Mouse (Mus musculus) layer of hippocampus, postnatal 25 days (tissue): ENCODE measurements at regions not wholly inside any gene's neighbourhood (a gene's known extent, or its start where the extent isn't known, plus 50 kb on each side); places are given as distances from the start of the nearest gene placed in this dataset.
A peak's percentile ranks its signal among the peaks of the same experiment; 100 is the strongest.
"Not testable (repeated sequence)": the region's sequence is repeated elsewhere in the genome, so short reads cannot be mapped to it uniquely, and the experiment has no call there.

ENCODE experiments used
- DNase-seq, 2 experiments: peaks; one replicate each; pipeline ENCODE4 v3.0.0; 2022; ENCODE audit warnings: mixed read lengths in 2 of 2, low spot score in 1 of 2; ENCODE audit errors: extremely low spot score in 1 of 2

DNA sequence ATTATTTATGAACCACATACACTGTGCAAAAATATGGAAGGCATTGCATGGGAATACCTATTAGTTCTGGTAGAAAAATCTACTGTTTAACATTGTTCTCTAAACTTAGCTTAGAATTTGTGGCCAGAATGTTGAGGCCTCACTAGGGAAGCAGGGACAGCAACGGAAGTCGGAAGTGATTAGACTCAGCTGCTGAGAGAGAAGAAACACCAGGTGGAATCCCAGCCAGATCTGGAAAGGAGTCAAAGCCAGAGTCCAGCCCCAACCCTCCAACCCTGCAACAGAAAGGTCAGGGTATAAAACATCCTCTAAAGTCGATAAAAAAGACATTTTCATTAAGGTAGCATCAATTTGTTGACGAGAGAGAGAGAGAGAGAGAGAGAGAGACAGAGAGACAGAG is 258.9 kb downstream of the Pou4f1 start:
- DNase-seq: no peak

DNA sequence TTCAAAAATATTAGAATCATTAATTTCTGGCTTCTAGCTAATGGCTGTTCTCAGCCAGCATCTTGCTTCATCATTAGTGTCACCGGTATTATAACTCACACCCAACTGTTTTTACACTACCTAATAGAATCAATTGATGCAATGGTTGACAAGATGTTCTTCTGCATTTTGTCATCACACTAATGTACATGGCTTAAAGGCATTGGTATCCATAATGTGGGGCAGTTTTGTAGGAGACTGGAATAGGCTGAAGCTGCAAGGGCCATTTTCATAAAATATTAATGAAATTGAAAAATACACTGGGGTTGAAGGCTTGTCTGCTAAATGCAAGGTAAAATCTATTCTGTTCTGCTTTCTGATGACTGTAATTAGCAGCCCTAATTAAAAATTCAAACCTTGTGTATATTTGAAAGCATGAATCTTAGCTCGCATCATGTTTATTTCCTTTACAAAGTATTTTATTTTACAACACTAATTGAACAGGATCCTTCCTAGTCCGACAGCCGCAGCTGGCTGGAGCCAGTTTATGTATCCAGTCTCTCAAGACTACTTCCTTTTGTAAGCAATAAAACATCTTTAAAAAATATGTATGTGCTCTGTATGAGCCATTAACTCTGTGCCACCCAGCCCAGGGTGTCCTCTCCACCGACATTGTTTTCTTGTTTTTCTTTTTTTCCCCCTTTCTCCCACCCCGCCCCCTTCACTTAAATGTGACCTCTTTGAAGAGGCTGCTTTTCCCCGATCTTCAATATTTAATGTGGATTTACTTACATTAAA is 259.6 kb downstream of the Pou4f1 start:
- DNase-seq: no peak

DNA sequence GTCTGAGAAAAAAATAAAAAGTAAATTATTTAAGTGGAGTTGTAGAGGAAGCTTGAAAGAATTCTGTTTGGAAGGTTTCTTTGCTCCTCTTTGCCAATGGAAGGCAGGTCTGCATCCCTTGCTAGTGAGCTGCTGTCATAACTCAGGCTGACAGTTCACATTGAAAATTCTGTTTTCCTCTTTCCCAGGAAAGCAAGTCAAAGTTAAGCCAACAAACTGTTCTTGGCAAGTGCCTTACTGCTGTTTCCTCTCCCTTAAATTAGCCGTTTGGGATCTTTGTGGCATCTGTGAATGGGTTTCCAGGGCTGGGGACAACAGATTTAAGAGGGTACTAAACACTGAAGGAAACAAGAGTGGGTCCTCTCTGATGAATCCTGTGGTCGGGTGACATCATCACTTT is 261.2 kb downstream of the Pou4f1 start:
- DNase-seq: no peak

DNA sequence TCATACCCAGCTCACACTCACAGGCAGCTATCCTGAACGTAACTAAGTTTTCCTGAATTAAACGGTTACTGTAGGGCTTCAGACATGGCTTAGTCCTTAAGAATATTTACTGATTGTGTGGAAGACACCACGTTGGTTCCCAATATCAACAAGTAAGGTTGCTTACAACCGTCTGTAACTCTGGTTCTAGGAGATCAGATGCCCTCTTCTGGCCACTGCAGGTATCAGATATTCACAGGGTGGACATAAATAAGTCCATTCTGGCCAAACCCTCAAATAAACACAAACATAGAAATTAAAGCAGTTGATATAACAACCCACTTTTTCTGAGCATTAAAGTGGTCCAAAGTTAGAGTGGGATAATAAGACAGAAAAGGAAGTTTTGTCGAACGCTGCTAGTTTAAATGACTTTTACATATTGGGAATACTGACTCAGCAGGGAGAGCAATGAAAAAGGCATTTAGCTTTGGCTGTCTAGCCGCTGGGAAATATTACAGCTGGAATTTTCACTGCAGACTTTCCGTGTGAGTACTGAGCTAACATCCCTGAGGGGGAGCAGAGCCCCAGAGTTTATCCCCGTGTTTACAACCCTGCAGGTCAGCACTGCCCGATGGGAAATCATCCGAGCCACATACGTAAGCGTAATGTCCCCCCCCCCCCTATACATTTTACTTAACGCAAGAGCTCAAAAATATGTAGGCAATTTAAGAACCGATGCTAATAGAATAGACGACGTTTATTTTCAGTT is 264.4 kb downstream of the Pou4f1 start:
- no peak for DNase-seq

DNA sequence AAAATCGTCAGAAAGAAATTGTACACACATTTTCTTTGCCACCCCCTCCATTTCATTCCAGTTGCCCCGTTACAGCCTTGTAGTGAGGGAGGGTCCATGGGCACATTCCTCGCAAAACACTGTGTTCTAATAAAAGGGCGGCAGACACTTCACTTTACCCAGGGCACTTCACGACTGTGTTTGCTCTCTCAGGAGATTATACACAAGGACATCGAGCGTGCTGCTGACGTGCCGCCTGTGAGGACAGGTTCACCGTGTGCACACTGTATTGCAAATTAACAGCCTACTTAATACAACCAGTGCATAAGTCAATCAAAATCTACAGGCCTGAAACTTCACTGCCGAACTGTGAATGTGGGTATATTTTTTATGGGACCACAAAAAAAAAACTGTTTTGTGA is 274.6 kb downstream of the Pou4f1 start:
- DNase-seq: no peak

DNA sequence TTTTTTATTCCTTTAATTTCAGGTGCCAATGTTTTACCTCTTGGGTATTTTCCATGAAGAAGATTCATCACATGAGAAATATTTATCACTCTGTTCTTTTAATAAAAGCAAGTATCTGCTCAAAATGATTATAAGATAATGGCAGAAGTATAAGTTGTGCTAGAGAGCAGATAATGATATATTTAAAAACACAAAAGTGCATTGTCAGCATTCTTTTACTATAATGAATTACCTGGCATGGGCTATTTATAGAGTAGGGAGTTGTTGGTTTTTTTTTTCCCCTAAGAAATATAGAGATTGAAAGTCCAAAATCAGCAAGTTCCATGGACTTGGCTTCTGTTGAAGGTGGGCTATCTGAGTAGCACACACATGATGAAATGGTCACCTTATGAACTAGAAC is 292.7 kb downstream of the Pou4f1 start:
- no peak for DNase-seq

DNA sequence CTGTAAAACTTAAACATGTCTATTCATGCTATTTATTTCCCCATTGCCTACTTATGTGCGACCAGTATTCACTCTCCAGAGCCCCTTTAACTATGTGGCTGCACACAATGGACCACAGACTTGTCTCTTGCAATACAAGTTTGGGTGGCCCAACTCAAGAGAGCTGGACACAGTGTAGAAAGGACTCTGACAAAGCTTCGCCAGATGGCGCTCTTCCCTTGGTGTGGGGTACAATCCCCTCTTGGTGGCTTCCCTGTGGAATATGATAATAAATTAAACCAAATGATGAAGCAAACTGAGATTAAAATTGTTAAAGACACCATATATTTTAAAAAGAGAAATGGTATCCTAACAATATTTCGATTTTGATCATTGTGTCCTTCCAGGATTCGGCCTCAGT is 302.6 kb upstream of the Ednrb start:
- peak in 1 of 2 experiments; percentile 11 for DNase-seq

DNA sequence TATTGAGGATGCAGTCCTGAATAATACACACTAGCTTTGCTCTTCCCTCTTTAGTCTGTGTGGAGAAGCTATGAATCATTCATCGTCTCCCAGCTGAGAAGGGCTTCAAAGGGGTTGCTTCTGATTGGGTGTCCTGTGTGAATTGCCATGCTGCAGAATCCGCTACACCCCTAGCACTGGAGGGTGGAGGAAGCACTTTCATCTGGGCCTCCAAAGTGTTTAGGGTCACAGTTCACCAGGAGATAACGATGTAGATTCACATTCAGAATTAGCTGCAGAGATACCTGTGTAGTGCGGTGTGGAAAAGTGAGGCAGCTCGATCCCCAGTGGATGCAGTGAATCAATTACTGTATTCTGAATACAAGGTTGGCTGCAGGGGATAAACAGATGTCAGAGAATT is 301.2 kb upstream of the Ednrb start:
- no peak for DNase-seq

DNA sequence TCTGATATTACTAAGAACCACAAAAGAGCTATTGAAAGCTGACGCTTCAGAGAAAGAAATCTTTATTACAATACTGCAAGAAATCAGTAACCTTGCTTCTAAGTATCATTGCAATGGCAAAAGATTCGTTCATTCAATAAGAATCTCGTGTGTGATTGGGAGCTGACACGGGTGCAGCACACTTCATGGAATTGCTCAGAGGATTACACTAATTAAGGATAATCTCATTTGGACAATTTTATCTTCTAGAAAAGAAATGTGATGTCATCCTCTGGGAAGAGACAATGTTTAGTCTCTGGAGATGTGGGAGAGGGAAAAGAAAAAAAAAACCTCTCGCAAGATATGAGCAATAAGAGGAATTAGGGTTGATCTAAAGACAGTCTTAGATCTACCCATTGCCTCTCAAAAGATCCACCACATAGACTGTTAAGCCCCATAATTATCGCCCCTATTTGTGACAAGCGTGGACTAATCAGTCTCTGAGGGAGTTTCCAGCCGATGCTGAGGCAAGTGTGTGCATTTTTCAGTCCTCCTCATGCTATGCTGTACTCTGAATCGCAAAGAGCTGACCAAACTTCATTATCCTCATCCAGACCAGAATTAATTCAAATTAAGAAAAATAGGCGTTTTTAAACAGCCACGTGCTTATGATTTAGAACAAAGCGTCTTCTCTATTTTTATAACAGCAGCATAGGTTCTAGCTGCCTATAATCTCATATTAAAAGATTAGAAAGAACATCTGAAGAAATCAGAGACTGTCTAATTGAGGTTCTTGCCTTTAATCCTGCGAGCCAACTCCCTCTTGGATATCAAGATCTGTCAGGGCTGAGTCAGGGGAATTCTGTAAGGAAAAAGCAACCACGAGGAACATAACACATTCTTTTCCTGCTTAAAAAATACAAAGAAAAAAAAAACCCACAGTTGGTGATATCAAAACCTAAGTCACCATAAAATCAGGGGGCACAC is 271.1 kb upstream of the Ednrb start:
- DNase-seq: no peak

DNA sequence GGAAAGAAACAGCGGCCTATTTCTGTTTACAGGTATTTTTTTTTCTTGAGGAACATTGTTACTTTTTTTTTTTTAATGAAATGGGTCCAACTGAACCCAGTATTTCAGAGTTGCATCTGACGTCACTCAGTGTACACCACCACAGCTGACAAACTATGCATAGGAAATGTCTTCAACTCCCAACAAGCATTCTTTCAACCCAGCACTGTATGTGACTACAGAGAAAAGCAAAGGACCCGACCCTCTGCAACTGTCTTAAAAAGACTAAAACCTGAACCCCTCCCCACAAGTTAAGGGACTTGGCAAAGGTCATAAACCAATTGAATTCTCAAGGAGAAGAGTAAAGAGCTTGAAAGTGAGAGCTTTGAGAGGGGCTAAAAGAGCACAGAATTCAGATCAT is 270.0 kb upstream of the Ednrb start:
- DNase-seq: no peak

DNA sequence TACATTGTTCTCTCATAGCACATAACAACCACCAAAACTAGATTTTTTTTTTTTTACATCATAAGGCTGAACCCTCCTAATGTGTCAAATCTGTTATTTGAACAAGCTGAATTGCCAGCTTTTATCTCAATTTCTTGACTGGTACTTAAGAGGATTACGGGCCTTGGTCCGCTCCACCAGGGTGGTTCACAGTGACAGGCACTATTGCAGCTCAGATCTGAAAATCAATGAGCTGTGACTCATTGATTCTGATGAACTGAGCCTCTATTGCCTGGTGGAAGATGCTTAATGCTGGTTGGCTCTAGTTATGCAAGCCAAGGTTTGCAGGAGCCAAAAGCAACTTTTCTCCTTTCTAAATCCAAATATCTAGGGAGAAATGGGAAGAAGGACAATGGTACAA is 269.2 kb upstream of the Ednrb start:
- no peak for DNase-seq

DNA sequence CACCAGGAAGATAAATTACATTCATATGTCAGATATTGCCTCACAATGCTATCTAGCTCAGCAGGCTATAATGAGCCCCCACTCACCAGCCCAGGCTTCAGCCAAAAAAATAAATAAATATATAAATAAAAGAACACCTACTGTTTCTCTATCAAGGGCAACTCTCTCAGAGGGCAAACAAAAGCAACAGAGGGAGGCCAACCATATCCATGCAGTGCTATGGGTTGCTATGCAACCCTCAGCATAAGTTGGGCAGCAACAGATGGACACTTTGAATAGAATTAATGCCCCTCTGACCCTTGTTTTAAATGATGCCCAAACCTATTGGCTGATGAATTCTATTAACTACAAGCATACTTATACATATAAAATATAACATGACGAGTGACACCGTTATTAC is 242.2 kb upstream of the Ednrb start:
- DNase-seq: no peak

DNA sequence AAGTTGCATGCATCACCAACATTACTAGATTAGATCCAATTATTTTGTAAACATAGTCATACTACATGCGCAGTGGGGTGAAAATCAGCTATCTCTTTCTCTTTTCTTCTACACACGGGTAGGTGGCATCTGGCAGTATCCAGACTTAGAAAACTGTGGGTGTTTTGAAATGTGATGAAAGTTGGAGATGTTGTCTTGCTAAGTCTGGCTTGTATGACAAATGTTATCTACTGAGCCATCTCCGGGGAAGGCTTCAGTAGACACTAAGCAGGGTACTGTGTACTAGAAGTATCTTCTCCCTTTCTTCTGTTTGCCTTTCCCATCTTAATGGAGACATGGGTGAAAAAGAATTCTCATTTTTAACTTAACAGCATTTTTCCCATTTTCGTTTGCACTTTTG is 220.0 kb upstream of the Ednrb start:
- not testable (repeated sequence) for DNase-seq

DNA sequence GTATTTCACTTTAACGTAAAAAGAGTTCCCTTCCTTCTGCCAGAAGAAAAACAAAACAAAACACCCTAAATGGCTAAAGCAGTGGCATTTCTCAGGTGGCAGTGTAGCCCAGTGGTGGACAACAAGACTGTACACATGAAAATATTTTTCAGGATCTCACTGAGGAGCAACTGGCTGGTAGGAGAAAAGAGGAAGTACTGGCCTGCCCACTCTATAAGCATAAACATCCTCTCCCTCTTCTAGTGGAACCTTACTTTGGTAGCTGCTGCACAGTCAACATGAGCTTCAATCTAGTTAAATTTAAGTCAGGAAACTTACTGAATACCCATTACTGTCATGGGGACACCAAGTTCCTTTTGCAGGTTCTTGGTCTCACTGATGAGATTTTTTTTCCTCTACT is 209.5 kb upstream of the Ednrb start:
- no peak for DNase-seq

DNA sequence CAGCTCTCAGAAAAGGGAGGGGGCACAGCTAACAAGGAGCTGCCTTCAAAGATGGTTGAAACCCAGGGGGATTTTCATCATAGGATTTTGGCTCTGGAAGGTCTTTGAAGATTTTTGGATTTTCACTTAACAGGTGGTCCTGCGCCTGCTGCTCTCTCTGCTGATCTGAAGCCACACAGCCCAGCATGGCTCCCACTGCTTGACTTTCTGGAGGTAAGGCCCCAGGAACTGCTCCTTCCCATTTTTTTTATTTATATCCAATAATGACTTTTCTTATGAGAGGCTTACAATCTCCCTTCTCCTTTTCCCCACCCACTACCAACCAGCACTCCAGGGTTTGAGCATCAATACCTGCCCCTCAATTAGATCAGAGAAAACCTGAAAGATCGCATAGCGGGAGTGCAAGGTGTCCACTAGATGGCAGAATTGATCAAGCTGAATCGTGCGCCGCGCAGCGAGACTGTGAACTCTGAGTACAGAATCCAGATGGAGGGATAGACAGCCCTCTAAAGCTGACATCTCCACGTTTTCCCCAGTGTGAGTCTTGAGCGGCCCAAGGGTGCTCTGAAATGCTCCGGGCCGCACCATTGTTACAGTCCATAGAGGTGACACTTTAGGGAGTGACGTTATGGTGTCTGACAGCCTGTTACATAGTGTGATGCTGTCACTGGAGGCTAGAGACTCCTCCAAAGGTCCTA is 194.6 kb upstream of the Ednrb start:
- peak; percentile 40 to 55 for DNase-seq

DNA sequence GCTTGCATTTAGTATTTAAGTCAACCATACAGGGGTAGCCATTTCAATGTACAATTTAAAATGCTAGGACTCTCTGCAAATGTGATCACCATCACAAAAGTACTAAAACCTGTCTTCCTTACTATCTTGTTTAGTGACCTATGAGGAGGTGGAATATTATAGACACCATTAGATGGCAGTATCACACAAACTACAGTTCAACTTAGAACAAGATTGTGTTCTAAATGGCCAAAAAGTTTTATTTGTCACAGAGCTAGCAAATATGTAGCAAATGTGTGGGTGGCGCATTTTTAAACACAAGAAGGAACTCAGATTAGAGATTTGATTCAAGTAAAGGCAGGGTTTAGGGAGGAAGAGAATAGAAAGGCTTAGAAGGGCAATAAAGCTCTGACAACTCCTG is 189.4 kb upstream of the Ednrb start:
- DNase-seq: no peak

DNA sequence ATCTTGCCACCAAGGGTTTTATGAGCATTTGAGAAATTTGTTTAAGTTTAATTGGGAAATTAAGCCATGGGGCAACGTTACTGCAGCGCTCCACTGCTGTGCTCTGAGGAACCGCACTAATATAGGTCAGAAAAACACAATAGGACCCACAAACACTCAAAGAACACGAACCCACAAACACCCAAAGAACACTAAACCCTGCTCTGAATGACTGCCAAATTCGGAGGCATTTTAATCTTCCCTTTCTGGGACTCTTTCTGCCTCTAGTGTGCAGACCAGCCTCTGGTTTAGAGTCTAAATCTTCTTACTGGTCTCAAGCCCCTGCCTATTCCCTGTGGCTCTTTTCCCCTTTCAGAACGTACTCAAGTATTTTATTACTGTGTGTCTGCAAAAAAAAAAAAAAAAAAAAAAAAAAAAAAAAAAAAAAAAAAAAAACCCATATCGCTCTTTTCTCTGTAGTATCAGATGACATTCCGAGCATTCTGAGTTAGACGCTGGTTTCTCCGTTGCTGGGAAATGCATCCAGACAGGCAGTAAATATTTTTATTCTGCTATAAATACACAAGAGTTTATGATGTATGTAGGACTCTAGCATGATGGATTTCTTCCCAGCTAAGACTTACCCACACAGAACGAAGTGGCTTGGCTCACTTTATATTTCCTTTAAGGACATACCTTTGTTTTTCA is 186.7 kb upstream of the Ednrb start:
- DNase-seq: no peak

DNA sequence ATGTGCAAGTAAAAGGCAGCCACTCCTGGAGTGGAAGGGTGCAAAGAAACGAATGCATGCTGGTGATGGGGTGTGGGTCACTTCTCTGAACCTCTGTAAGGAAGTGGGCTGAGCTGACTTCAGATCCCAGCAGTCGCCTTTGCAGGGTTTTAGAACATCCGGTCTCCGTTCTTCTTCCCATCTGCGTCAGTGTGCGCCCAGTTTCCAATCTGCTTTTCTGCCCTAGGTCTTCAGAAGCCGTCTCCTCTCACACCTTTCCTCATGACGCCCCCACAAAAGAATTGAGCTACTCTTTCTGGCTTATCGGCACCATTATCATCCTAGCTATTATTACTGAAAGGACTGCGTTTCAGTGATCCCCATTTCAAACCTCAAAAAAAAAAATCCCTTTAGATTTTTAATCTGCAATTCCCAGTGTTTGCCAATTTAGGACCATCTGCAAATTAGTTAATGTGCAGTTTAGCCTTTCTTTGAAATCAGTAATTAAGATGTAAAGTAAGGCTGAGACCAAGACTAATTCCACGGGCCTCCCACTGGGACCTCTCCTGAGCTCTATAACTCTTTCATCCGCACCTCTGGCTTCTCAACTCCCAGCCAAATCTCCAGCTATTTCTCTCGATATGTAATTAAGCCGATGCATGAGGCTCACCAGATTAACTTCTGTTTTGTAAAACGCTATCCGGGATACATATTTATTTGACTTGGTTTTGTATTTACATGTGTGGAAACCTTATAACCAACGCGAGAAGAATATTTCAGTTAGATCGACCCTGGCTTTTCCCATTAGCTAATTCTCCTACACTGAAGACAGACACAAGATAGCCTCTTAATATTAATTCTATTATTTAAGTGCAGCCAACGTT is 185.7 kb upstream of the Ednrb start:
- no peak for DNase-seq

DNA sequence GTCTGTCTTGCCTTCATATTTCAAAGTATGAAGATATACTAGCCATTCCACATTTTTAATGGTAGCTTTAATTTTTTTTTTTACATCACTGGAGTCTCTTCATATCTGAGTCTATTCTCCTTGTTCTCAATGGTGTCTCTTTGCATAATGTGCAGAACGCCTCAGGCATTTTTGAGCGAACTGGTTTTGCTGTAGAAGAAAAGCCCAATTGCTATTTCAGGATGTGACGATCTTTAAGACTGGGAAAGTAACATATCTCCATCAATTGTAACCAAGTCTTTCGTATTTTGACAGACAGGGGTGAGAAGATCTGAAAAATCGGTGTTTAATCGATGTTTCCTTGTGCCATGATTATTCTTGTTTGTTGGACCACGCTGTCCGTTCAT is 183.7 kb upstream of the Ednrb start:
- DNase-seq: no peak
